Mouse (Mus musculus): Measurements from ENCODE around the gene Ccnh. TPM values are rescaled to one million over a fixed set of nuclear protein-coding genes. Genes with fewer than 3 reads are reported as not detected.
"Not testable (repeated sequence)": the region's sequence is repeated elsewhere in the genome, so short reads cannot be mapped to it uniquely, and the experiment has no call there.

Ccnh gene
- 110 and 117 TPM in 2 replicates for polyA plus RNA-seq (2014; fragmentation: Nextera tagmentation; extraction: Ambion mirVana)

DNA sequence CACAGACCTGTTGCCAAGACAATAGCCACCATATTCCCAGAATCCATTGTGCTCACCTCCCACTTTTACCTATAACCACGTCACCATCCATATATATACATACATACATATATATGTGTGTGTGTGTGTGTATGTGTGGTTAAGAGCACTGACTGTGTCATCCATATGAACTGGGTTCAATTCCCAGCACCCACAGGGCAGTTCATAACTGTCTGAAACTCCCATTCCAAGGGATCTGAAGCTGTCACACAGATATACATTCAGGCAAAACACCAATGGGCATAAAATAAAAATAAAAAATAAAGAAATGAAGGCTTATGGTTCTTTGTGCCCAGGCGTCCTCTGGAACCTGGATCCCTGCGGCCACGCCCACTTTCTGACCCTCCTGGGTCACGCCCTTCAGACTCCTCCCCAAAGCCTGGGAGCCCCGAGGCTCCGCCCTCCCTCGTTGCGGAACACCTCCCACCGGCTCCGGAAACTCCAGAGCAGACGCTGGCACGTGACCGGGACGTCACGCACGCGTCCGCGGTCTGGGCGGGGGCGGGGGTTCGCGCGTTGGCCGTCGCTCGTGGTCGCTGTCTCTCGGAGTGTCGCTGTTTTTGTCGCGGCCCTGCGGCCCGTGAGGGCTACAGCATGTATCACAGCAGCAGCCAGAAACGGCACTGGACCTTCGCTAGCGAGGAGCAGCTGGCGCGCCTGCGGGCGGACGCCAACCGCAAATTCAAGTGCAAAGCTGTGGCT is at the start of gene Ccnh:
Gene Ccnh (plus strand): TSS at position 506 of the 741 bp plus-strand sequence.
- ATAC-seq (ENCODE audit: insufficient read depth, low FRiP score, low TSS enrichment) (peak; percentile 96), DNase-seq (ENCODE audit: low spot score) (peak; percentile 94)
- no peaks in the 10 kb centered on the region for H3K27me3 ChIP-seq (ENCODE audit: control insufficient read depth, insufficient read depth, low read length)
- H3K36me3 ChIP-seq (ENCODE audit: control insufficient read depth, insufficient read depth, low read length) = 0 out of 2 replicates have a peak, but pooled peaks cover 4% of the 10 kb centered on the region
- peak within 1 kb of the TSS; percentile 83 for H3K4me2 ChIP-seq (ENCODE audit: low read depth)
- no peaks in the 10 kb centered on the region for H3K9me3 ChIP-seq (ENCODE audit: control insufficient read depth, low read length)
- H3K27ac ChIP-seq (ENCODE audit: low read depth, low read length) = peak within 1 kb of the TSS; percentile 72
- H3K4me1 ChIP-seq (ENCODE audit: control insufficient read depth, insufficient read depth, low read length) = no peaks in the 10 kb centered on the region
- 1% methylated on average over 44 of the region's 44 CpGs for WGBS
- peak within 1 kb of the TSS; percentile 86 for H3K4me3 ChIP-seq (ENCODE audit: low read depth, low read length)
- H3K9ac ChIP-seq (ENCODE audit: low read length) = peak within 1 kb of the TSS; percentile 79

DNA sequence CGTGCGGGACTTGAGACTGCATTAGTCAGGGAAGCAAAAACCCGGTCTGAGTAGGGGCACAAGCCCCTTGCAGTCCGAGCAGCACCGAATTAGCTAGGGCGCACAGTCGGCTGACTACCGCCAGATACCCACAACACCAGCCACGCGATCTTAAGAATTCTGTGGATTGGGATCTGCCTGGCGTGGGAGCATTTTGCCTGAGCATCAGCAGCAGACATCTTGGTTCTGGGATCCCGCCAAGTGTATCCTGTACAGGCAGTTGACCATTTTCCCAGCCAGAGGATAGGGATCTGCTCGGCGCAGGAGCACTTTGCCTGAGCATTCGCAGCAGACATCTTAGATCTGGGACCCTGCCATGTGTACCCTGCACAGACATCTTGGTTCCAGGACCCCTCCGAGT is 45.8 kb upstream of the Ccnh start:
- not testable (repeated sequence) for H3K4me2 ChIP-seq (ENCODE audit: low read depth); H3K4me1 ChIP-seq (ENCODE audit: control insufficient read depth, insufficient read depth, low read length); H3K4me3 ChIP-seq (ENCODE audit: low read depth, low read length); DNase-seq (ENCODE audit: low spot score); H3K36me3 ChIP-seq (ENCODE audit: control insufficient read depth, insufficient read depth, low read length); ATAC-seq (ENCODE audit: insufficient read depth, low FRiP score, low TSS enrichment); H3K27ac ChIP-seq (ENCODE audit: low read depth, low read length); H3K9ac ChIP-seq (ENCODE audit: low read length); H3K27me3 ChIP-seq (ENCODE audit: control insufficient read depth, insufficient read depth, low read length); H3K9me3 ChIP-seq (ENCODE audit: control insufficient read depth, low read length)
- 95% methylated on average over 16 of the region's 16 CpGs for WGBS

DNA sequence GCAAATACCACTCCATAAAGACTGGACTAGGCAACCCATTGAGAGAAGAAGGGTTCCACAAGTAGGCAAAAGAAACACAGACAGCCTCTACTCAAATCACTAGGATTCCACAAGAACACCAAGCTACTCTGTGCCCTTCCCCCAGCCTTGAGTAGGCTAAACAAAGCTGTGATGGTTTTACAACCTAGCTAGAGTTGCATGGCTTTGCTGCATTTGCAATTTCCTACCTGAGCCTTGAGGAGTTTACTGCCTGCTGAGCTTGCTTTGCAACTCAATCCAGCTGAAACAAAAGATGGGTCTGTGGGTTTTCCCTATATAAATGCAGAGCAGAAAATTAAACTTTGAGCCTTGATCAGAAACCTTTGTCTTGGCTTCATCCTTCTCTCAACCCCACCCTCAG is 42.7 kb upstream of the Ccnh start:
- H3K4me2 ChIP-seq (ENCODE audit: low read depth) = no peak overlapping the region
- ATAC-seq (ENCODE audit: insufficient read depth, low FRiP score, low TSS enrichment) (no peak), DNase-seq (ENCODE audit: low spot score) (no peak)
- H3K9me3 ChIP-seq (ENCODE audit: control insufficient read depth, low read length) = no peaks in the 10 kb centered on the region
- no peak overlapping the region for H3K27ac ChIP-seq (ENCODE audit: low read depth, low read length)
- H3K27me3 ChIP-seq (ENCODE audit: control insufficient read depth, insufficient read depth, low read length) = no peaks in the 10 kb centered on the region
- no peaks in the 10 kb centered on the region for H3K36me3 ChIP-seq (ENCODE audit: control insufficient read depth, insufficient read depth, low read length)
- no peak overlapping the region for H3K4me3 ChIP-seq (ENCODE audit: low read depth, low read length)
- no peak overlapping the region for H3K9ac ChIP-seq (ENCODE audit: low read length)
- no peaks in the 10 kb centered on the region for H3K4me1 ChIP-seq (ENCODE audit: control insufficient read depth, insufficient read depth, low read length)

DNA sequence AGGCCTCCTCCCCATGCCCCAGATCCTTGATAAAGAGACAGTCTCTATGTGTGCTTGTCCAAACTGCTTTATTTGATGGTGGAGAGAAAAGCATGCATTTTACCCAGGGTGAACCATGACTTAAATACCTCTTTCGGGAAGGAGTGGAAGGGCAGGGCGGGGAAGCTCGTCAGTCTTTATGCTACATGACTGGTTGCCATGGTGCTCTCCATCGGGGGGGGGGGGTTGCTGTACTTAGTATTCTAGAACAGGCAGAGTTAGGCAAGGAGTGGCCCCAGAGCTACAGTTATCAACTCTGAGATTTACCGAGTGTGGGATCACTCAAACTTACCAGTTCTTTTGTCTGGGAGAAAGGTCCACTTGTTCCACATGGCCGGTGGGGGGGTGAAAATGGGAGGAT is 34.5 kb upstream of the Ccnh start:
- no peaks in the 10 kb centered on the region for H3K4me1 ChIP-seq (ENCODE audit: control insufficient read depth, insufficient read depth, low read length)
- H3K9ac ChIP-seq (ENCODE audit: low read length) = no peak overlapping the region
- H3K27me3 ChIP-seq (ENCODE audit: control insufficient read depth, insufficient read depth, low read length) = no peaks in the 10 kb centered on the region
- 66% methylated on average over 6 of the region's 6 CpGs for WGBS
- ATAC-seq (ENCODE audit: insufficient read depth, low FRiP score, low TSS enrichment) = peak; percentile 58; the same call in 1 of the 2 replicates
- no peaks in the 10 kb centered on the region for H3K36me3 ChIP-seq (ENCODE audit: control insufficient read depth, insufficient read depth, low read length)
- H3K9me3 ChIP-seq (ENCODE audit: control insufficient read depth, low read length) = no peaks in the 10 kb centered on the region
- DNase-seq (ENCODE audit: low spot score) = no peak
- H3K4me3 ChIP-seq (ENCODE audit: low read depth, low read length) = no peak overlapping the region
- H3K4me2 ChIP-seq (ENCODE audit: low read depth) = no peak overlapping the region
- H3K27ac ChIP-seq (ENCODE audit: low read depth, low read length) = no peak overlapping the region

DNA sequence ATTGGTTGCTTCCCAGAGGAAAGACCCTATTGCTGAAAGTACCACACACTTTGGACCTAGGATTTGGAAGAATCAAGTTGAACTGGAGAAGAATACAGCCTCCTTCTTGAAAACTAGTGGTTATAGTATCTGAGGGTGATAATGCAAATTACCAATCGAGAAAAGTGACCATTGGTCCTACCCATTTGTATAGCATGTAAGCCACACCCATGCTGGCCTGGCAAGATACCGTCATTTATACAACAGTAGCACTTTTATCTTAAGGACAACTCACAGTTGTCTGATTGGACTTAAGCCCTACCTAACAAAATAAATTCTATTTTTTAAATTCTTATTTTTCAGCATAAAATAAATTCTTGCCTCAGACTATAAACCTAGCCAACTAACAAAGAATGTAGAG is 29.2 kb upstream of the Ccnh start:
- ATAC-seq (ENCODE audit: insufficient read depth, low FRiP score, low TSS enrichment) = no peak
- WGBS = 83% methylated on average over 2 of the region's 2 CpGs

DNA sequence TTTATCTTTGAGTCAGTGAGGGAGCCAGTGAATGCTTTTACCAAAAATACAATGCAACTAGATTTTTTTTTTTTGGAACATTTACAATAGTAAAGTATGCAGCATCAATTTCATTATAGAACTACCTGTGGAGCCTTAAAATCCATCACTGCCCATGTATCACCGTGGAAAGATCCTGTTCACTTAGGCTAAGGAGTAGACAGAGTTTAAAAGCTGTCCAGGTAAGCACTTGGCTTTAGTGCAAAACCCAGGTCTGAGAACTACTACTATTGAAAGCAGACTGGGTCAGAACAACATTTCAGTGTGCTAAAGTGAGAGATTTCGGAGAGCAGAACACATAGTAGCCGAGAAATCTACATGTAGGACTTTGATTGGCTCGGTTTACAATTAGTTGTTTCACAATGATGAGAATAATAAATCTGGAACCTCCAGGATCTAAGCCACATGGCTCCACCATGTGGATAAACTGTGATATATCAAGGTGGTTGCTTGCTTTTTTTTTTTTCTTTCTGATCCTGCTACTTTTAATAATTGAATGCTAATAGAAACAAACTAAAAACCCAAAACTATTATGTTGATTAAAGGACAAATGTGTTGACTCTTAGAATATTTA is 24.6 kb upstream of the Ccnh start:
- H3K4me1 ChIP-seq (ENCODE audit: control insufficient read depth, insufficient read depth, low read length) = no peaks in the 10 kb centered on the region
- H3K27me3 ChIP-seq (ENCODE audit: control insufficient read depth, insufficient read depth, low read length) = no peaks in the 10 kb centered on the region
- WGBS = 47% methylated on average over 4 of the region's 4 CpGs
- H3K36me3 ChIP-seq (ENCODE audit: control insufficient read depth, insufficient read depth, low read length) = no peaks in the 10 kb centered on the region
- no peak for DNase-seq (ENCODE audit: low spot score)
- no peak overlapping the region for H3K9ac ChIP-seq (ENCODE audit: low read length)
- H3K9me3 ChIP-seq (ENCODE audit: control insufficient read depth, low read length) = no peaks in the 10 kb centered on the region
- no peak overlapping the region for H3K4me3 ChIP-seq (ENCODE audit: low read depth, low read length)
- no peak overlapping the region for H3K27ac ChIP-seq (ENCODE audit: low read depth, low read length)
- ATAC-seq (ENCODE audit: insufficient read depth, low FRiP score, low TSS enrichment) = no peak
- H3K4me2 ChIP-seq (ENCODE audit: low read depth) = no peak overlapping the region

More for the DNA sequence above, 29.2 kb upstream of the Ccnh start:
- Histone ChIP-seq H3K27me3 (ENCODE audit: control insufficient read depth, insufficient read depth, low read length) (no peaks in the 10 kb centered on the region), H3K9ac (ENCODE audit: low read length) (no peak overlapping the region), H3K27ac (ENCODE audit: low read depth, low read length) (no peak overlapping the region), H3K9me3 (ENCODE audit: control insufficient read depth, low read length) (no peaks in the 10 kb centered on the region), H3K4me2 (ENCODE audit: low read depth) (no peak overlapping the region), H3K4me3 (ENCODE audit: low read depth, low read length) (no peak overlapping the region), H3K4me1 (ENCODE audit: control insufficient read depth, insufficient read depth, low read length) (no peaks in the 10 kb centered on the region), H3K36me3 (ENCODE audit: control insufficient read depth, insufficient read depth, low read length) (no peaks in the 10 kb centered on the region)
- DNase-seq (ENCODE audit: low spot score) = no peak

DNA sequence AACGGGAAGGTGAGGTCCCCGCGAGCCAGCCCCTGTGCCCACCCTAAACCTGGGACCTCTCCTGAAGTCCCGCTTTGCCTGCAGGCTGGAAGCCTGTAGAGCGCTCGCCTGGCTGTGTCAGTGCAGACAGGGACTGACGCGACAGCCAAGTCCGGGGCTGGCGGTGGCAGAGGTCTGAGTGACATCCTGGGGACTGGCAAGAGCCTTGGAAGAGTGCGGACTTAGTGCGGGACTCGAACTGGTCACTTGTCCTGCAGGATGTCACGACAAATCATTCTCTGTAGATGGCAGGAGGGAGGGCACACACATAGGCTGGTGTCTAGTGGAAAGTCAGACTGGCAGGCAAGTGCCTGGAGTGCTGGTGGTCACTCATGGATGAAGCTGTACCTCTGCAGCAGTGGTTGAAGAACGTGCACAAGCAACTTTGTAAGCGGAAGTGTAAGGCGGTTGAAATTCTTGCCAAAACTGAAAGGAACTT is 475 bp downstream of the Ccnh start:
- Histone ChIP-seq H3K9me3 (ENCODE audit: control insufficient read depth, low read length) (no peaks in the 10 kb centered on the region), H3K27ac (ENCODE audit: low read depth, low read length) (peak overlapping the region; percentile 72), H3K27me3 (ENCODE audit: control insufficient read depth, insufficient read depth, low read length) (no peaks in the 10 kb centered on the region), H3K36me3 (ENCODE audit: control insufficient read depth, insufficient read depth, low read length) (0 out of 2 replicates have a peak, but pooled peaks cover 4% of the 10 kb centered on the region), H3K4me2 (ENCODE audit: low read depth) (peak overlapping the region; percentile 83), H3K4me1 (ENCODE audit: control insufficient read depth, insufficient read depth, low read length) (no peaks in the 10 kb centered on the region), H3K4me3 (ENCODE audit: low read depth, low read length) (peak overlapping the region; percentile 86), H3K9ac (ENCODE audit: low read length) (peak overlapping the region; percentile 79)
- WGBS = 3% methylated on average over 17 of the region's 17 CpGs
- DNase-seq (ENCODE audit: low spot score) (no peak), ATAC-seq (ENCODE audit: insufficient read depth, low FRiP score, low TSS enrichment) (peak; percentile 86)

DNA sequence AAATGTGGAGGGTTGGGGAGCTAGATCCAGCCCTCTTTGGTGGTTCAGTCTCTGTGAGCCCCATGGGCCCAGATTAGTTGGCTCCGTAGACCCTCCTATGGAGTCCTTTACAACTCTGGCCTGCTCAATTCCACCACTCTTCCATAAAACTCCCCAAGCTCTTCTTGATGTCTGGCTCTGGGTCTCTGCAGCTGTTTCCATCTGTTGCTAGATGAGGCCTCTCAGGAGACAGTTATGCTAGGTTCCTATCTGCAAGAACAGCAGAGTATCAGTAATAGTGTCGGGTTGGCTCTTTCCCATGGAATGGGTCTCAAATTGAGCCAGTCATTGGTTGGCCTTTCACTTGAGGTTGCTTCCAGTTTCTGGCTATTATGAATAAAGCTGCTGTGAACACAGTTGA is 2.0 kb downstream of the Ccnh start:
- H3K4me1 ChIP-seq (ENCODE audit: control insufficient read depth, insufficient read depth, low read length) = no peaks in the 10 kb centered on the region
- WGBS = 93% methylated on average over 2 of the region's 2 CpGs
- no peak overlapping the region for H3K27ac ChIP-seq (ENCODE audit: low read depth, low read length)
- no peak overlapping the region for H3K9ac ChIP-seq (ENCODE audit: low read length)
- no peak for DNase-seq (ENCODE audit: low spot score)
- no peak for ATAC-seq (ENCODE audit: insufficient read depth, low FRiP score, low TSS enrichment)
- H3K27me3 ChIP-seq (ENCODE audit: control insufficient read depth, insufficient read depth, low read length) = no peaks in the 10 kb centered on the region
- 0 out of 2 replicates have a peak, but pooled peaks cover 4% of the 10 kb centered on the region for H3K36me3 ChIP-seq (ENCODE audit: control insufficient read depth, insufficient read depth, low read length)
- H3K4me3 ChIP-seq (ENCODE audit: low read depth, low read length) = no peak overlapping the region
- H3K4me2 ChIP-seq (ENCODE audit: low read depth) = no peak overlapping the region
- no peaks in the 10 kb centered on the region for H3K9me3 ChIP-seq (ENCODE audit: control insufficient read depth, low read length)

DNA sequence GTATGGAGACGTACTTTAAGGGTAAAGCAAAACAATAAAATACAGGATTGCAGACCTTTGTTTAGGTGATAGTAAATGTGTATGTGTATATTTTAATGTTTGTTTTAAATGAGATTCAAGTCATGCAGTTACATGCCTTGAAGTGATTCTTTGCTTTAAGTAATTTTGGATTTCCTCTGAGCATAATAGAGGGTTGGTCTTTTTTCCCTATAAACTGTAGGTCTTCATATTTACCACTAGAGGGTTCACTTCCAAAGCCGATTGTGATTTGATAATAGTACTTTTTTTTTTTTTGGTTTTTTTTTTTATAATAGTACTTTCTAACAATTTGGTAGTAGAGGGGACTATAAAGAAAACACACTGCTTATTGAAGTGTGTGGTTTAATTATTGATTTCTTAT is 18.3 kb downstream of the Ccnh start:
- 81% methylated on average over 2 of the region's 2 CpGs for WGBS
- Histone ChIP-seq H3K27me3 (ENCODE audit: control insufficient read depth, insufficient read depth, low read length) (no peaks in the 10 kb centered on the region), H3K9ac (ENCODE audit: low read length) (no peak overlapping the region), H3K4me1 (ENCODE audit: control insufficient read depth, insufficient read depth, low read length) (no peaks in the 10 kb centered on the region), H3K4me2 (ENCODE audit: low read depth) (no peak overlapping the region), H3K9me3 (ENCODE audit: control insufficient read depth, low read length) (no peaks in the 10 kb centered on the region), H3K27ac (ENCODE audit: low read depth, low read length) (no peak overlapping the region), H3K4me3 (ENCODE audit: low read depth, low read length) (no peak overlapping the region), H3K36me3 (ENCODE audit: control insufficient read depth, insufficient read depth, low read length) (no peaks in the 10 kb centered on the region)
- ATAC-seq (ENCODE audit: insufficient read depth, low FRiP score, low TSS enrichment) (no peak), DNase-seq (ENCODE audit: low spot score) (no peak)

Data from neural tube, embryonic 11.5 days (tissue).